Mouse (Mus musculus) layer of hippocampus, postnatal 10 days (tissue): Measurements from ENCODE around the gene Gabbr2. TPM values are rescaled to one million over a fixed set of nuclear protein-coding genes. Genes with fewer than 3 reads are reported as not detected.

Experiments
- DNase-seq, 2 experiments: peaks; one replicate each; pipeline ENCODE4 v3.0.0; 2021; ENCODE audit warnings: low spot score in 2 of 2
- total RNA-seq, 2 experiments: library from RNA; stranded (reverse); gene quantifications; 2 replicates each; pipeline ENCODE4 v1.2.3; 2021

The Gabbr2 gene
- total RNA-seq, 2 experiments from 2014 or later = 184 to 203 TPM

DNA sequence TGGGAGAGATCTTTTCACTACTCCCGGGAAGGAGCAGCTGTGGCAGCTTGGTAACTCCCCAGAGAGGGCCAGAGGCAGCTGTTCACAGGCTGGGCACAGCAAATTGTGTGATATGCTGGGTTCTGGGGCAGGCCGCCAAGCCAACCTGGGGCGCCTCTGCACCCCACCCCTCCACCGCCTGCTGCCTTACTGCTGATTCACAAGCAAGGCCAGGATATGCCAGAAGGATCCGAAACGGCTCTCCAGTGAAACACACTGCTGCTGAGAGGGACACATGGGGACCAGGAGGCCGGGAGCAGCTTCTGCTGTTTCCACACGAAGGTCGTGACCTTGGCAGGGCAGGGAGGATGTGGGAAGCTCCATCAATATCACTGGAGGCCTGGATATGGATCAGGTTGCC lies 164.2 kb downstream of the Gabbr2 start:
- DNase-seq = peak; percentile 51 to 64

GRCm38 (mm10) chr4:46825846-46826529 lies 165.7 kb downstream of the Gabbr2 start:
- no peak for DNase-seq

- no peak for DNase-seq
Measured at GRCm38 (mm10) chr4:46823738-46824137, 167.9 kb downstream of the Gabbr2 start.

GRCm38 (mm10) chr4:46821709-46822108 lies 170.0 kb downstream of the Gabbr2 start:
- no peak for DNase-seq

DNA sequence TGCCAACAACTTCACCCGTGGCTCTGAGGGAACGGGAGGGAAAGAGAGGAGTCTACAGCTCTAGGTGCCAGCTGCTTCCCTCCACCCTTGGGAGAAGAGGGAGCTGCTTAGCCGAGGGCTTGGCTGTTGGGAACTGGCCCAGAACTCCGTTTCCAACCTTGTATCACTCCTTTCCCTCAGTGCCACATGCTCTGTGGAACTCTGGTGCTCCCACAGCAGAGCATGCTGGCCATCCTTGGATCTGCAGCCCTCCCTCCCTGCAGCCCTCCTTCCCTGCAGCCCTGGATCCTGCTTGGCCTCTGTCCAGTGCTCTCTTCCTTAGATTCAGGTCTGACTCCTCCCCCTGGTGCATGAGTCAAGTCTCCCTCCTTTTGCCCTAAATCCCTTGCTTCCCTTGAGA lies 176.7 kb downstream of the Gabbr2 start:
- no peak for DNase-seq

DNA sequence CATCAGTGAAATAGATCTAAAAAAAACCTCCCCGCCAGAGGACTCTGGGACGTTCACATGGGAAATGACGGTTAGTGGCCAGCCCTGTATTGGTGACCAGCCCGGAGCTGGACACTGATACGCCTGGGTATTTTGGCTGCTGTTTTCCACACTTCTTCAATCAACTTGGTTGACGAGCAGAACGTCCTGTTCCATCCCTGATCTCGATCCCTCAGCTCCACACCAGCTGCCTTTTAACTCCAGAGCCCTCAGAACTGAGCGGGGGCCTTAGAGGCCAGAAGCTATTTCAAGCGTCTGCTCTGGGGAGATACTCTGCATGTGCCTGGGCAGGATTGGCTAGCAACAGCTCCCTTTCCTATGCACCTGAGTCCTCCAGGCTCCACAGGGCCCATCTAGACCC lies 177.4 kb downstream of the Gabbr2 start:
- no peak for DNase-seq

DNA sequence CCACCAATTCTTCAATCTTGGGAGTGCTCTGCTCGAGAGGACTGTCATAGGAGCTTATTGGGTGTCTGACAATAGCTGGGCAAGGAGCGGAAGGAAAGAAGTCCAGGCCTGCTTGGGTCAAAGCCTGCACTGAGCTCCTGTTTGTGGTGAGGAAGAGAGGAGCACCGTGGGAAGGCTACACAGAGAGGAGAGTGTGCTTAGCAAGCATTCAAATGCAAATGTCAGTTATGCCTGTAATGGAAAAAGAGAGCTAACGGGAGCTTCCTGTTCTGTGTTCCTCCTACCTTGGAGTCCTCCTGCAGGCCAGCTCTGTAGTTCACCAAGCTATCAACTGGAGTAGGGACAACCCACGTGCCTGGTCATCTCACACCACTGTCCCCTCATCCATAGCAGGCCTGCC lies 180.5 kb downstream of the Gabbr2 start:
- no peak for DNase-seq

- DNase-seq = no peak
Measured at GRCm38 (mm10) chr4:46806876-46807275, 184.8 kb downstream of the Gabbr2 start.

DNA sequence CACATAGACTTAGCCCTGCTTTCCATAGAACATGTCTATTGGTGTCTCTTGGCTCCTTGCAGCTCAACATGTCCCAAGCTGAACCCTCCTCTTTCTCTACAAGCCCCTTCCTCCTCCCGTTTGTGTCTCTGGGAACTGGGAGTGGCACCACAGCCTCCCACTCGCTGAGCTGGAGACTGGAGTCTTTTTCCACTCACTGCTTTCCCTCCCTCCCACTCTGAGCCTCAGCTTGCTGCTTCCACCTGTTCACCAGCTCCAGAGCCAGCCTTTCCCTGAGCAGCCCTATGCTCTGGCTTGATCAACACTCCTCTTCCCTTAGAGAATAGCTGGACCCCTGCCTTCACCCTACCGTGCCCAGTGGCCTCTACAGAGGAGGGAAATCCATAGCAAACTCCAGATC lies 185.8 kb downstream of the Gabbr2 start:
- peak in 1 of 2 experiments; percentile 51 for DNase-seq

GRCm38 (mm10) chr4:46802386-46802785 lies 189.3 kb downstream of the Gabbr2 start:
- DNase-seq = peak; percentile 61 to 64

- DNase-seq = no peak
Measured at GRCm38 (mm10) chr4:46799904-46800303, 191.8 kb downstream of the Gabbr2 start.

- DNase-seq = no peak
Measured at GRCm38 (mm10) chr4:46795707-46796106, 196.0 kb downstream of the Gabbr2 start.

- no peak for DNase-seq
Measured at GRCm38 (mm10) chr4:46794583-46794982, 197.1 kb downstream of the Gabbr2 start.

- peak; percentile 58 to 65 for DNase-seq
Measured at GRCm38 (mm10) chr4:46792280-46793026, 199.2 kb downstream of the Gabbr2 start.

GRCm38 (mm10) chr4:46791268-46791951 lies 200.3 kb downstream of the Gabbr2 start:
- DNase-seq = no peak

DNA sequence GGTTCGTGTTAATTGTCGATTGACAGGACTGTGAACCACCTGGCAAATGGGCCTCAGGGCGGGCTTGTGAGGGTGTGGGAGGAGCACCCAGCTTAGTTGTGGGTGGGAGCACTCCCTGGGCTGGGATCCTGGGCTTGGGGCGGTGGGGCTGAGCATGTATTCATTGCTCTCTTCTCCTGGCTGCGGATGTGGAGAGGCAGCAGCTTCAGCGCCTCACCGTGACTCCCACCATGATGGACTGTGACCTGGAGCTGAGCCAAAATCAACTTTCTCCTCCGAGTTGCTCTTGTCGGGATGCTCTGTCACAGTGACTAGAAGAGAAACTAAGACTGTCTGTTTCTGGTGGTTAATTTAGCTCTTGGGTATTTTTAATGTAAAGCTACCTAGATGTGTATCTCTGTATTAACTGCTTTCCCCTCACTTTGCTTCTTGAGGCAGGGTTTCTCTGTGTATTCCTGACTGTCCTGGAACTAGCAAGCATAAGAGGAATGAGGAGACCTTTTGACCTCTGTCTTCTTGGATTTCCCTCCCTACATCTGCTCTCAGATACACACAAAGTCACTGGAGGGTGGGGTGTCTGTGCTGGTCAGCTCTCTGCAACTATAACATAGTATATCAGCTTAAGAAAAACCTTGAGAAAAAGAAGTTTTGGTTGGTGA lies 200.9 kb downstream of the Gabbr2 start:
- no peak for DNase-seq

GRCm38 (mm10) chr4:46784430-46785049 lies 207.1 kb downstream of the Gabbr2 start:
- no peak for DNase-seq

- DNase-seq = no peak
Measured at GRCm38 (mm10) chr4:46781109-46781508, 210.6 kb downstream of the Gabbr2 start.

- no peak for DNase-seq
Measured at GRCm38 (mm10) chr4:46775959-46776358, 215.7 kb downstream of the Gabbr2 start.

DNA sequence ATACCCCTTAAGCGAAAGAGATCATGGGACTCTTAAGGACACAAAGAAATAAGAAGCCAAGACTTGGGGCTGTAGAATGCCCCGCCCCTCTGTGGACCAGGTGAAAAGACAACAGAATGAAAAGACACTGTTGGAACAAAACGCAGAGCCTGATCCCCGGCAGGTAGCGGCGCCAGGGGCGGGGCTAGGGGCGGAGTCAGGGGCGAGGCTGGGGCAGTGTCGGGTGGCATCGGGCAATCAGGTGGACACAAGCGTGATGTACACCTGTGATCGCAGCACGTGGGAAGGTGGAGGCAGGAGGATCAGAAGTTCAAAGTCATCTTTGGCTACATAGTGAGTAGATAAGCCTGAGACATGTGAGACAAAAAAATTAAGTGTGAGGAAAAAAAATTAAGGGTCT lies 217.0 kb downstream of the Gabbr2 start:
- no peak for DNase-seq

DNA sequence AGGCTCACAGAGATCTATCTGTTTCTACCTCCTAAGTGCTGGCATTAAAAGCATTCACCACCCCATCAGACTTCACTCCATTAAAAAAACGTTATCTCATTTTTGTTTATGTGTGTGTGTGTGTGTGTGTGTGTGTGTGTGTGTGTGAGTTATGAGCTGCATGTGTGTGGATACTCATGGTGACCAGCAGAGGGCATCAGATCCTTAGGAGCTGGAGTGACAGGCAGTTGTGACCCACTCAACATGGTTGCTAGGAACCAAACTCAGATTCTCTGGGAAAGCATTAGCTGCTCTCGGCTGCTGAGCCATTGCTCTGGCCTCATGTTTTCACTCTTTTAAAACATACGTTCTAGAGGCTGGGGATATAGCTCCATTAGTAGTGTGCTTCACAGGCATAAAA lies 218.4 kb downstream of the Gabbr2 start:
- no peak for DNase-seq
